Mouse (Mus musculus) stomach, embryonic 16.5 days (tissue): Measurements from ENCODE around the gene Rab34. TPM values are rescaled to one million over a fixed set of nuclear protein-coding genes. Genes with fewer than 3 reads are reported as not detected.

Experiments used
- ATAC-seq: fragments of 200-750 bp; cut with Nextera tagmentation; 2 replicates; pipeline ENCODE4 v1.8.0; 2017; ENCODE audit warnings: moderate number of reproducible peaks, moderate TSS enrichment; ENCODE audit not compliant: insufficient read depth, low FRiP score
- H3K27ac ChIP-seq: fragments of 300-500 bp; sonication (generic); 2 replicates; pipeline ENCODE4 v1.5.1; 2014; ENCODE audit warnings: low read length
- H3K27me3 ChIP-seq: fragments of 300-500 bp; sonication (generic); 2 replicates; pipeline ENCODE4 v1.6.1; 2014; ENCODE audit warnings: low read length, control low read depth, mixed read lengths; ENCODE audit not compliant: control insufficient read depth, insufficient read depth
- H3K36me3 ChIP-seq: fragments of 300-500 bp; sonication (generic); 2 replicates; pipeline ENCODE4 v1.6.1; 2014; ENCODE audit warnings: low read length; ENCODE audit not compliant: control insufficient read depth, insufficient read depth
- H3K4me1 ChIP-seq: fragments of 300-500 bp; sonication (generic); 2 replicates; pipeline ENCODE4 v1.6.1; 2014; ENCODE audit warnings: low read length, control low read depth, mixed read lengths; ENCODE audit not compliant: control insufficient read depth, insufficient read depth
- H3K4me2 ChIP-seq: fragments of 300-500 bp; sonication (generic); 2 replicates; pipeline ENCODE4 v1.6.1; 2014; ENCODE audit warnings: low read depth, low read length, mixed read lengths
- H3K4me3 ChIP-seq: fragments of 300-500 bp; sonication (generic); replicated peaks from 2 replicates; pipeline ENCODE4 v1.5.1; 2014; ENCODE audit warnings: mild to moderate bottlenecking, low read length
- H3K9ac ChIP-seq: fragments of 300-500 bp; sonication (generic); 2 replicates; pipeline ENCODE4 v1.6.1; 2014; ENCODE audit warnings: low read length
- H3K9me3 ChIP-seq: fragments of 300-500 bp; sonication (generic); replicated peaks from 2 replicates; pipeline ENCODE4 v1.6.1; 2016; ENCODE audit warnings: low read length, control low read depth; ENCODE audit not compliant: control insufficient read depth
- WGBS: fragments of 180-500 bp; shearing (Covaris S2); extraction: QIAGEN DNeasy Blood & Tissue Kit; methylation state at CpG from one replicate; pipeline ENCODE4 v1.1.7; 2014; 5-methylcytosine and 5-hydroxymethylcytosine counted together
- microRNA-seq: library from miRNA; unstranded; fragments of <30 nt; microRNA quantifications from one replicate; pipeline ENCODE4, GENCODE M21; 2016
- polyA plus RNA-seq: library from polyadenylated mRNA; unstranded; fragments of >200 nt; fragmentation: Nextera tagmentation; extraction: Ambion mirVana; gene quantifications from 2 replicates; pipeline ENCODE4 v1.2.1, GENCODE M21; 2015

Gene Rab34
- polyA plus RNA-seq, 1 experiment from 2014 or later, result 90.9 TPM

- ATAC-seq, result no peak
- Histone ChIP-seq H3K27ac (no peak overlapping the region), H3K4me3 (no peak overlapping the region), H3K36me3 (peaks cover 57% of the 10 kb centered on the region), H3K4me2 (no peak overlapping the region), H3K9me3 (no peaks in the 10 kb centered on the region), H3K9ac (no peak overlapping the region), H3K4me1 (no peaks in the 10 kb centered on the region), H3K27me3 (no peaks in the 10 kb centered on the region)
- 91% methylated on average over 4 of the region's 4 CpGs for WGBS
Observed at GRCm38 (mm10) chr11:78223586-78223985, 35.4 kb downstream of the Rab34 start.

DNA sequence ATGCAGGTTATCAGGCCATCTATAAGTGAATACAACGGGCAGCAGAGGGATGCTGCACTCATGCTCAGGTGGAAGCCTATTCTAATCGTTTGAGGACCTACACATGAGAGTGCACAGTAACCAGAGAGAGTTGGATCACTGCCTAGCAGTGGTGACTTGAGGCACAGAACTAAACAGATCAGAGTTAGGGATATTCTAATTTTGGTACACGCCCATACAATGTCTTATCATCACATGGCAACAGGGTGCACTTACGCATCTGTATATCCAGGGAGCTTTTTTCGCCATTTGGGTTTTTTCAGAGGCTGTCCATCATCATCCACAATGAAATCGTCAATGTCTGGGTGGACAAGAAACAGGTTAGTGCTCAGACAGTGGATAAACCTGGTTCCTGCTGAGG lies 43.3 kb downstream of the Rab34 start:
- no peak overlapping the region for H3K27ac ChIP-seq
- no peak overlapping the region for H3K4me3 ChIP-seq
- H3K9me3 ChIP-seq, result no peaks in the 10 kb centered on the region
- 89% methylated on average over 6 of the region's 6 CpGs for WGBS
- H3K9ac ChIP-seq, result no peak overlapping the region
- peaks cover 35% of the 10 kb centered on the region for H3K36me3 ChIP-seq
- no peaks in the 10 kb centered on the region for H3K27me3 ChIP-seq
- H3K4me1 ChIP-seq, result no peaks in the 10 kb centered on the region
- no peak overlapping the region for H3K4me2 ChIP-seq
- ATAC-seq, result no peak

DNA sequence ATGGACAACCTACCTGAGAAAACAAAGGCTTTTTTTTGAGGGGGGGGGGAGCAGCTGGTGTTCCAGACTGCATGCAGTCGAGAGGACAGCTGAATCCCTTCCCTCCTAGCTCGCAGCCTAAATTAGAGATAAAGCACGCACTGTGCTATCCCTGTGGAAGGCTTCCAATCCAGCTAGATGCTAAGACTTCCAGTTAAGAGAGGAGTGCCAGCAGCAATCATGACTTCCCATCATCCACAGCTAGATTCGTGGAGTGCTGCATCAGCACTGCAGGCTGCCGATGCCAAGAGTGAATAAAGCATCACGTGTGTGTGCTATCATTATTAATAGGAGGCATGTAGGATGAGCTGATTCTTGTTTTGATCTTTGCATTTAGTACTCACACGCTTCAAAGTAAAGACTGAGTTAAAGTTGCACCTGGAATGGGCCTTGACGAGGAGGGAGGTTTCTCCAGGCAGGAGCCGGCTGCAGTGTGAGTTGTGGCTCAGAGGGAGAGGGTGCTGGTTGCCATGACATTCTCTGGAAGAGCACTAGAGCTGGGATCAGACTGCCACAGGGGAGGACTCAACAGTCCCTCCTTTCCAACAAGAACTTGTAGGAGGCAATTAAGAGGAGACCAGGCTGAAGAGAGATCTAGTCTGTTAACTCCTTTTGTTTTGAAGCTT lies 52.1 kb downstream of the Rab34 start:
- Histone ChIP-seq H3K4me3 (no peak overlapping the region), H3K9me3 (no peaks in the 10 kb centered on the region), H3K9ac (no peak overlapping the region), H3K4me1 (peaks cover 8% of the 10 kb centered on the region), H3K4me2 (no peak overlapping the region), H3K27me3 (no peaks in the 10 kb centered on the region), H3K36me3 (no peaks in the 10 kb centered on the region), H3K27ac (no peak overlapping the region)
- 87% methylated on average over 9 of the region's 9 CpGs for WGBS
- ATAC-seq, result no peak

Small RNA genes within 50 kb of the gene (microRNA-seq; reads per million reads assigned to microRNA genes)
- not detected for gene Mir7653

Other genes starting within 250 kb of the Rab34 start
- 10.9 and 11.5 TPM in 2 replicates for gene Phf12, start 205.7 kb upstream of the Rab34 start, polyA plus RNA-seq
- gene Dhrs13, start 156.2 kb upstream of the Rab34 start, polyA plus RNA-seq, result 12.1 and 13.8 TPM in 2 replicates
- 59.0 and 61.1 TPM in 2 replicates for gene Flot2, start 150.5 kb upstream of the Rab34 start, polyA plus RNA-seq
- gene Eral1, start 108.0 kb upstream of the Rab34 start, polyA plus RNA-seq, result 28.3 and 29.0 TPM in 2 replicates
- 9.5 and 11.5 TPM in 2 replicates for gene Fam222b, start 93.8 kb upstream of the Rab34 start, polyA plus RNA-seq
- 50.9 and 55.1 TPM in 2 replicates for gene Traf4, start 22.8 kb upstream of the Rab34 start, polyA plus RNA-seq
- gene Nek8, start 11.8 kb upstream of the Rab34 start, polyA plus RNA-seq, result 16.7 and 19.0 TPM in 2 replicates
- gene Tlcd1, start 11.7 kb upstream of the Rab34 start, polyA plus RNA-seq, result 32.5 and 32.8 TPM in 2 replicates
- gene Rpl23a, start 4.8 kb upstream of the Rab34 start, polyA plus RNA-seq, result 1,025 and 1,263 TPM in 2 replicates
- gene Proca1, start 5.0 kb downstream of the Rab34 start, polyA plus RNA-seq, result 3.1 and 3.7 TPM in 2 replicates
- 89.2 and 106 TPM in 2 replicates for gene Sdf2, start 57.3 kb downstream of the Rab34 start, polyA plus RNA-seq
- gene Supt6, start 57.6 kb downstream of the Rab34 start, polyA plus RNA-seq, result 29.3 and 31.7 TPM in 2 replicates
- gene 2610507B11Rik, start 73.3 kb downstream of the Rab34 start, polyA plus RNA-seq, result 72.4 and 80.3 TPM in 2 replicates
- 0.17 and 0.54 TPM in 2 replicates for gene BC030499, start 102.4 kb downstream of the Rab34 start, polyA plus RNA-seq
- gene Spag5, start 113.1 kb downstream of the Rab34 start, polyA plus RNA-seq, result 28.9 and 30.7 TPM in 2 replicates
- gene Aldoc, start 134.5 kb downstream of the Rab34 start, polyA plus RNA-seq, result 25.6 and 37.3 TPM in 2 replicates
- gene Pigs, start 140.0 kb downstream of the Rab34 start, polyA plus RNA-seq, result 67.4 and 80.9 TPM in 2 replicates
- 24.3 and 27.5 TPM in 2 replicates for gene Unc119, start 155.1 kb downstream of the Rab34 start, polyA plus RNA-seq
- 1.6 and 2.7 TPM in 2 replicates for gene Foxn1, start 198.1 kb downstream of the Rab34 start, polyA plus RNA-seq
- gene Slc13a2, start 233.8 kb downstream of the Rab34 start, polyA plus RNA-seq, result 0.25 and 0.56 TPM in 2 replicates